Mouse (Mus musculus): Measurements from ENCODE around the gene Sdhd.

GRCm38 (mm10) chr9:50590856-50591518, 12.6 kb downstream of the Sdhd start:
- TF ChIP-seq POLR2A (IDR thresholded peaks at IDR 0.05; ENCODE audit: borderline replicate concordance, control insufficient read depth, low read depth, low read length) (no peak), CTCF (IDR thresholded peaks at IDR 0.05; ENCODE audit: control insufficient read depth, insufficient read depth, low read length) (no peak)
